23 mouse cellular contexts compared by ENCODE assay signal in the genomic region with DNA sequence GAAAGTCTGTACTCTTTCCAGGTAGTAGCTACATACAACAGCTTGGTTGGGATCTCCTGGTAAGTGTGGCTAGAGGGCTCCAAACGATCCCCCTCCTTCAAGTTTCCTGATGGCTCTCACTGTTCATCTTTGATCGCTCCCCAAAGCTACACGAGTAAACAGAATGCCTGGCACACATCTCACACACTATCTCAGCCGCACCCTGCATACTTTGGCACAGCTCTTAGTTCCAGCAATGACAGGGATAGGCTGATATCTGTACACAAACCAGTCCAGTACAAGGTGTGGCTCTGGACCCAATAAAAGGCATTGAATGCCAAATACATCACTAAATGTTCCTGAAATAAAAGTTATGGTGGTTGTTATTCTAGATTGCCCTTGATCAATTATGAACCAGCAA. TPM values are rescaled to one million over a fixed set of nuclear protein-coding genes. Genes with fewer than 3 reads are reported as not detected.
DNase-seq lines count a peak whose midpoint lies in the region; ATAC-seq and TF ChIP-seq lines count a peak whose summit lies in the region.
"Had no signal": no experiment of that assay in that cellular context is flagged by ENCODE, and none has a peak within 500 bp of the region (broad histone marks: within the 10 kb centered on the region; RNA-seq: fewer than 3 reads in every experiment).

No protein-coding gene starts in this region.

- peak; percentile 83 for ATAC-seq in lung, postnatal 0 days
- 0 out of 2 replicates have a peak, but pooled peaks have one; percentile 73 for ATAC-seq in stomach, embryonic 16.5 days (ENCODE audit: insufficient read depth, low FRiP score)
- ATAC-seq: hindbrain, postnatal 0 days; midbrain, embryonic 16.5 days had no signal

- no peaks in the 10 kb centered on the region for H3K9me3 ChIP-seq in lung, postnatal 0 days (ENCODE audit: low read length)
- no peaks in the 10 kb centered on the region for H3K9me3 ChIP-seq in stomach, embryonic 16.5 days (replicated peaks; ENCODE audit: control insufficient read depth, low read length)
- H3K9me3 ChIP-seq: limb, embryonic 12.5 days; liver, embryonic 15.5 days had no signal

- no peak overlapping the region for H3K4me3 ChIP-seq in lung, postnatal 0 days (ENCODE audit: low read depth, low read length)
- no peak overlapping the region for H3K4me3 ChIP-seq in stomach, embryonic 16.5 days (replicated peaks; ENCODE audit: low read length)
- H3K4me3 ChIP-seq: layer of hippocampus, adult 2 months; left cerebral cortex, adult 2 months; limb, embryonic 12.5 days; liver, embryonic 15.5 days had no signal

- TF ChIP-seq CTCF in lung, postnatal 0 days (IDR thresholded peaks at IDR 0.05): no peak

- H3K36me3 ChIP-seq in lung, postnatal 0 days (ENCODE audit: insufficient read depth, low read length): no peaks in the 10 kb centered on the region
- H3K36me3 ChIP-seq in stomach, embryonic 16.5 days (ENCODE audit: control insufficient read depth, insufficient read depth, low read length): no peaks in the 10 kb centered on the region
- H3K36me3 ChIP-seq: limb, embryonic 12.5 days; liver, embryonic 15.5 days had no signal

- no peak overlapping the region for H3K27ac ChIP-seq in lung, postnatal 0 days (ENCODE audit: low read length)
- no peak overlapping the region for H3K27ac ChIP-seq in stomach, embryonic 16.5 days (ENCODE audit: low read length)
- H3K27ac ChIP-seq: hindbrain, postnatal 0 days; layer of hippocampus, adult 2 months; left cerebral cortex, adult 2 months; limb, embryonic 12.5 days; liver, embryonic 15.5 days had no signal

- H3K4me1 ChIP-seq in lung, postnatal 0 days (ENCODE audit: insufficient read depth, low read depth, low read length): no peaks in the 10 kb centered on the region; the same call in 1 of the 2 replicates
- 0 out of 2 replicates have a peak, but pooled peaks cover 3% of the 10 kb centered on the region for H3K4me1 ChIP-seq in stomach, embryonic 16.5 days (ENCODE audit: control insufficient read depth, insufficient read depth, low read length)
- H3K4me1 ChIP-seq: limb, embryonic 12.5 days; liver, embryonic 15.5 days had no signal

- DNase-seq in gastrocnemius, adult 18-20 months (ENCODE audit: low spot score): peak; percentile 23
- no peak for DNase-seq in gastrocnemius, postnatal 10 days
- DNase-seq in urinary bladder, postnatal 14 days (ENCODE audit: low spot score): peak; percentile 58
- no peak for DNase-seq in urinary bladder, postnatal 25 days (ENCODE audit: low spot score)
- DNase-seq in lung, postnatal 0 days (ENCODE audit: low spot score): peak; percentile 58
- DNase-seq in layer of hippocampus, postnatal 14 days (ENCODE audit: low spot score in 2 of 2): no peak
- DNase-seq in adrenal gland, postnatal 4 days (ENCODE audit: low spot score in 2 of 2): no peak
- DNase-seq: adrenal gland, adult 8-10 months; cerebellum, adult 11 months; cerebellum, postnatal 25 days; gastrocnemius, postnatal 36 days; kidney, adult 9 months; retina, postnatal 1 day; spleen, adult 18-20 months; thymus, postnatal 36 days had no signal

- no peak overlapping the region for H3K9ac ChIP-seq in lung, postnatal 0 days (replicated peaks; ENCODE audit: low read depth)
- no peak overlapping the region for H3K9ac ChIP-seq in stomach, embryonic 16.5 days (ENCODE audit: low read length)
- H3K9ac ChIP-seq: limb, embryonic 12.5 days; liver, embryonic 15.5 days had no signal

- no peaks in the 10 kb centered on the region for H3K27me3 ChIP-seq in lung, postnatal 0 days (replicated peaks; ENCODE audit: insufficient read depth, low read length)
- no peaks in the 10 kb centered on the region for H3K27me3 ChIP-seq in stomach, embryonic 16.5 days (ENCODE audit: control insufficient read depth, insufficient read depth, low read length)
- H3K27me3 ChIP-seq: limb, embryonic 12.5 days; liver, embryonic 15.5 days had no signal

- no peak overlapping the region for H3K4me2 ChIP-seq in lung, postnatal 0 days (replicated peaks; ENCODE audit: low read depth, low read length)
- no peak overlapping the region for H3K4me2 ChIP-seq in stomach, embryonic 16.5 days (ENCODE audit: low read depth, low read length)
- H3K4me2 ChIP-seq: limb, embryonic 12.5 days; liver, embryonic 15.5 days had no signal

- 25% methylated on average over 4 of the region's 4 CpGs for WGBS in lung, postnatal 0 days
- 62% methylated on average over 4 of the region's 4 CpGs for WGBS in stomach, embryonic 16.5 days

- TF ChIP-seq EP300 in lung, postnatal 0 days (IDR thresholded peaks at IDR 0.05): peak; percentile 62

RNA-seq across cellular contexts. Expression of a gene that starts 55.3 kb away (rescaled TPM):
- 100 to 1,000 TPM; 121 to 139 TPM for total RNA-seq in gastrocnemius, adult 18-20 months (2021)
- total RNA-seq in gastrocnemius, postnatal 10 days (2021): 100 to 1,000 TPM; 127 to 138 TPM
- polyA plus RNA-seq in lung, postnatal 0 days (2015; fragmentation: Nextera tagmentation; extraction: Ambion mirVana): 9.7 and 12.0 TPM in 2 replicates
- 6.6 and 15.4 TPM in 2 replicates for polyA plus RNA-seq in stomach, embryonic 16.5 days (2015; fragmentation: Nextera tagmentation; extraction: Ambion mirVana)
- 10 to 100 TPM in 1 of 2 experiments, 1 to 10 TPM in 1; 8.9 to 12.2 TPM for total RNA-seq in layer of hippocampus, postnatal 14 days (2021)
- total RNA-seq in adrenal gland, postnatal 4 days (2021): 10 to 100 TPM in 1 of 2 experiments, 1 to 10 TPM in 1; 9.9 to 12.4 TPM
- total RNA-seq: MEL had no signal

Comparison
In these comparisons a context has a peak if more than half of its experiments do, and no peak if none do; other contexts are left out.
1. DNase-seq: peak in gastrocnemius, adult 18-20 months (single experiment), urinary bladder, postnatal 14 days (single experiment) and lung, postnatal 0 days (single experiment); none in gastrocnemius, postnatal 10 days (single experiment), urinary bladder, postnatal 25 days (single experiment), layer of hippocampus, postnatal 14 days (0 of 2) and adrenal gland, postnatal 4 days (0 of 2).
2. RNA of a gene that starts 55.3 kb away (total RNA-seq): 121 to 139 TPM in gastrocnemius, adult 18-20 months and 127 to 138 TPM in gastrocnemius, postnatal 10 days; 9.9 to 12.4 TPM in adrenal gland, postnatal 4 days and 8.9 to 12.2 TPM in layer of hippocampus, postnatal 14 days; every median in the first group is over 4 times any median in the second.